Comparison of ENCODE assay signal across 9 mouse cellular contexts in genomic region chr1:118936108-118936507, GRCm38 (mm10).
DNase-seq lines count a peak whose midpoint lies in the region; ATAC-seq and TF ChIP-seq lines count a peak whose summit lies in the region.
"Had no signal": no experiment of that assay in that cellular context is flagged by ENCODE, and none has a peak within 500 bp of the region (broad histone marks: within the 10 kb centered on the region; RNA-seq: fewer than 3 reads in every experiment).

No protein-coding gene starts in this region.

- H3K27me3 ChIP-seq in lung, postnatal 0 days (replicated peaks; ENCODE audit: insufficient read depth, low read length): no peaks in the 10 kb centered on the region; the same call in 1 of the 2 replicates
- no peaks in the 10 kb centered on the region for H3K27me3 ChIP-seq in limb, embryonic 11.5 days (ENCODE audit: control insufficient read depth, insufficient read depth, low read length)
- no peaks in the 10 kb centered on the region for H3K27me3 ChIP-seq in stomach, embryonic 15.5 days (replicated peaks)

- peak; percentile 40 for ATAC-seq in lung, postnatal 0 days
- ATAC-seq in limb, embryonic 11.5 days (ENCODE audit: insufficient number of reproducible peaks, low FRiP score, low TSS enrichment, low read depth): no peak
- ATAC-seq in stomach, embryonic 15.5 days (ENCODE audit: insufficient read depth, low FRiP score, low read depth): peak; percentile 75; the same call in 1 of the 2 replicates

- no peaks in the 10 kb centered on the region for H3K4me1 ChIP-seq in lung, postnatal 0 days (ENCODE audit: insufficient read depth, low read depth, low read length)
- peaks cover 42% of the 10 kb centered on the region for H3K4me1 ChIP-seq in limb, embryonic 11.5 days (ENCODE audit: control insufficient read depth, insufficient read depth, low read length)
- peaks cover 6% of the 10 kb centered on the region for H3K4me1 ChIP-seq in stomach, embryonic 15.5 days

- 19% methylated on average over 4 of the region's 4 CpGs for WGBS in lung, postnatal 0 days
- 32% methylated on average over 4 of the region's 4 CpGs for WGBS in limb, embryonic 11.5 days
- WGBS in stomach, embryonic 15.5 days: 13% methylated on average over 4 of the region's 4 CpGs

- DNase-seq in embryo, embryonic 9.5 days (ENCODE audit: extremely low spot score): peak; percentile 29
- DNase-seq in embryo, embryonic 11 days: no peak
- DNase-seq in lung, postnatal 0 days (ENCODE audit: low spot score): no peak
- no peak for DNase-seq in lung, postnatal 14 days
- DNase-seq in limb, embryonic 11.5 days (ENCODE audit: low spot score): no peak
- no peak for DNase-seq in frontal cortex, adult 2 months (ENCODE audit: extremely low spot score in 1 of 2, low spot score in 1 of 2)
- no peak for DNase-seq in cerebellum, adult 9-10 months
- DNase-seq: cerebellum, adult 18-20 months had no signal

- no peaks in the 10 kb centered on the region for H3K36me3 ChIP-seq in lung, postnatal 0 days (ENCODE audit: insufficient read depth, low read length)
- no peaks in the 10 kb centered on the region for H3K36me3 ChIP-seq in limb, embryonic 11.5 days (ENCODE audit: control insufficient read depth, insufficient read depth, low read length)
- H3K36me3 ChIP-seq in stomach, embryonic 15.5 days: no peaks in the 10 kb centered on the region

- no peak overlapping the region for H3K9ac ChIP-seq in lung, postnatal 0 days (replicated peaks; ENCODE audit: low read depth)
- H3K9ac ChIP-seq in limb, embryonic 11.5 days (ENCODE audit: low read length): no peak overlapping the region
- H3K9ac ChIP-seq in stomach, embryonic 15.5 days: no peak overlapping the region

- no peak overlapping the region for H3K27ac ChIP-seq in lung, postnatal 0 days (ENCODE audit: low read length)
- H3K27ac ChIP-seq in limb, embryonic 11.5 days (replicated peaks; ENCODE audit: low read depth, low read length): peak overlapping the region; percentile 54; the same call in 1 of the 2 replicates
- peak overlapping the region; percentile 77 for H3K27ac ChIP-seq in stomach, embryonic 15.5 days

- H3K4me3 ChIP-seq in lung, postnatal 0 days (ENCODE audit: low read depth, low read length): no peak overlapping the region
- no peak overlapping the region for H3K4me3 ChIP-seq in limb, embryonic 11.5 days (ENCODE audit: low read depth, low read length)
- no peak overlapping the region for H3K4me3 ChIP-seq in stomach, embryonic 15.5 days (replicated peaks)

- H3K4me2 ChIP-seq in lung, postnatal 0 days (replicated peaks; ENCODE audit: low read depth, low read length): no peak overlapping the region
- H3K4me2 ChIP-seq in limb, embryonic 11.5 days (ENCODE audit: low read depth, severe bottlenecking): no peak overlapping the region
- no peak overlapping the region for H3K4me2 ChIP-seq in stomach, embryonic 15.5 days

- no peak for TF ChIP-seq CTCF in lung, postnatal 0 days (IDR thresholded peaks at IDR 0.05)

- TF ChIP-seq EP300 in lung, postnatal 0 days (IDR thresholded peaks at IDR 0.05): no peak

- H3K9me3 ChIP-seq in lung, postnatal 0 days (ENCODE audit: low read length): no peaks in the 10 kb centered on the region
- no peaks in the 10 kb centered on the region for H3K9me3 ChIP-seq in limb, embryonic 11.5 days (ENCODE audit: control insufficient read depth, low read length)
- H3K9me3 ChIP-seq in stomach, embryonic 15.5 days: no peaks in the 10 kb centered on the region
